Mouse (Mus musculus): ENCODE data around the gene Pparg.

The Pparg gene

DNA sequence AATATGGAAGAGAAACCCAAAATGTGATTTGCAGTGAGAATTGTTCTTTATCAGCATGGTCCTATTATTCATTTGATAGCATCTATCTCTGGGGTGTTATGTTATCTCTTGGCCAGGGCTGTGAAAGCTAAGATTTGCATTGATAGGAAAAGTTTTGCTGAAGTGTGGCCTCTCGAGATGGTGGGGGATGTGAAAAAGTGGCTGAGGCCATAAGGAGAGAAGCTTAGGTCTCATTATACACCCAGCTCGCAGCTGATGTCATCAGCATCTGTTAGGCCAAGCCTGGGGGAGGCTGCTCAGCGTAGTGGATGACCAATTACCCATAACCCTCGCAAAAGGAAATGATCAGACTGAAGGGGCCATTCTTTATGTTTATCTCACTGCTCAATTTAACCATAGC, 105.1 kb downstream of the Pparg start:
- DNase-seq, result no peak

DNA sequence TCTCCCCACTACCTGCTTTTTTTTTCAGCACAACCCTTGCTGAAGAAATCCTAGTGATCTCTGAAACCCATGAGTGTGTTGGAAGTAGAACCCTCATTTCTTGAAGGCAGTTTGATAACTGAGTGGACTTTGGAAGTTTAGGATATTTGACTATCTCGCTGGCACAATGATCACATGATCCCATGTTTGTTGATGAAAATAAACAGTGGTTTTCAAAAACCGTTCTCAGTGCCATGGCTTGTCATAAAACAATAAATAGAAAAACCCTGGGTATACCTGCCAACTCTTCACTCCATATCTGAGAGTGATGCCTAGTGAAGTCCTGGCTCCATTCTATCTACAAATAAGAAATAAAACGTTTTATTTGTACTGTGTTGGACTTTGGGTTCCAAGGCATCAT, 105.8 kb downstream of the Pparg start:
- no peak for DNase-seq

DNA sequence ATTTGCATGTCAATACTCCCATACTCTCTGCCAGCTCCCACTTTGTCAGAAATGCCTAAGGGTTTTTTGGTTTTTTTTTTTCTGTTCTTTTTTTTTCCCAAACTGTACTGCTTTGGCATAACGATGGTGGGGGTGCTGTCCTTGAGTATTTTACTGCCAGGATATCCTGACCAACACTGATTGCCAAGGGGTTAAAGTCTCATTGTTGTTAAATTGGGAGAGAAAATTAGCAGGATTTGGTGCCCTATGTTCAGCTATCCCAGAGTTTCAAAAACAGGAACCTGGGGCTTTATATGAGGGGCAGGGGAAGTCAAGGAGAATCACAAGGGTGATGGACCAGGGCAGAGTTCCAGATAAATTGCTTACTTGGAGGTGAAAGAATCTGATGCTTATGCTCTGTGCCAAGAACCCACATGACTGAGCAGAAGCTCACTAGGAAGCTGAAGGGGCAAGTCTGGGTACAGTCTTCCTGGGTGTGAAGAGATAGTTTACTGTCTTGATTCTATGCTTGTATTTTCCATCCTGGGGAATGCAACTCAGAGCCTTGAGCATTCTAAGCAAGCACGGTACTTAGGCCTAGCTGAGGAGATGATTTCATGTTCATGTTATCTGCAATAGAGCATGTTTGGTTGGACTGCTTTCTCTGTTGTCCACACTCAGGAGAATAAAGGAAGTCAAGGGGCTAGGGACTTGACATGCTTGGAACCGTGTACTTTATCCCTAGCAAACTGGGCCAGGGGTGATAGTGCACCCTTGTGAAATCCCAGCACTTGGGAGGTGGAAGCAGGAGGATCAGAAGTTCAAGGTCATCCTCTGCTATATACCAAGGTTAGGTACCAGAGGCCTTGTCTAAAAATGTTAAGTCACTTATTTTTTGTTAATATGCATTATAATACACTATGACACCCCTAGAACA, 109.2 kb downstream of the Pparg start:
- DNase-seq, result no peak

DNA sequence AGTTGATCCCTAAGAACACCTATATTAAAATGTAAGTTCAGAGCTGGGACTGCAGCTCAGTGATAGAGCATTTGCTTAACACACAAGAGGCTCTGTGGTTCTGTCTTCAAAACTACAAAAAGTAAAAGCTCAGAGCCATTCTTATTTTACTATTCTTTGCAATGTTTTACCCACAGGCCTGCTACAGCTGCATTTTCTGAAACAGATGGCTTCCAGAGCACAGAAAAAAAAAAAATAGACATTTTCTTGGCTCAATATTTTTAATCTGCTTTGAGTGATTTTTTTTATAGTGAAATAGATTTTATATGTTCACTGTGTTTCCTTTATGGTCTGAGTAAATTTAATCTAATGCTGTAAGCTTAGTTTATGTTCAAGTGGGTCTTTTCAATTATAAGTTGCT, 111.2 kb downstream of the Pparg start:
- DNase-seq, result no peak

GRCm38 (mm10) chr6:115477081-115477695, 116.4 kb downstream of the Pparg start:
- no peak for DNase-seq

- DNase-seq, result no peak
These were observed 119.2 kb downstream of the Pparg start for GRCm38 (mm10) chr6:115479963-115480321.

DNA sequence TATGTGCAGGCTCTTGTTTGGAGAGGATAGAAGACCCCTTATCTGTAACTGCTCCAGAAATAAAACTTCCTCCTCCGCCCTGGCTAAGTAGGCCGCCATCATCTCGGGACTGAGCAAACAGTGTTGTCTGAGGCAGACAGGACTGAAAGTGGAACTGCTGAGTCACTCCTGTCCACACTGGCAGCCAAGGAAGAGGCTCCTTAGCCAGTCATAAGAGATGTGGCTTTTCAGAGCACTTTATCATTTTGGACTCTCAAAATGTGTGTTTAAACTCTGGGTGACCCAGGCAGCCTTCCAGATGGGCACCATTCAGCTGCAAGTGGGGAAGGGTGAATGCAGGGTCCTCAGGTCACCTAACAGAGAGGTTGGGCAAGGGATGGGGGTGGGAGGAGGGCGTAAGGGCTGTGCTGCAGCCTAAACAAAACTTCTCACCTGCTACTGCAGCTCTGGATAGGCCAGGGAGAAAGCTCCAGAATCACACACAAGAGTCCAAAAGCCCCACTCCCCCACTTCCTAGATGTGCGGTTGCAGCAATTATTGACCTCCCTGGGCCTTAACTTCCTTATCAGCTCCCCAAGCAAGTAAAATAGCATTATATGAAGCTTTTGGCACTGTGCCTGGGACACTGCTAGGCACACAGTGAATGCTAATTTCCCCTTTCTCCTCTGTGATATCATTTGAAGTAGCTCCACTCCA, 119.7 kb downstream of the Pparg start:
- DNase-seq, result no peak

DNA sequence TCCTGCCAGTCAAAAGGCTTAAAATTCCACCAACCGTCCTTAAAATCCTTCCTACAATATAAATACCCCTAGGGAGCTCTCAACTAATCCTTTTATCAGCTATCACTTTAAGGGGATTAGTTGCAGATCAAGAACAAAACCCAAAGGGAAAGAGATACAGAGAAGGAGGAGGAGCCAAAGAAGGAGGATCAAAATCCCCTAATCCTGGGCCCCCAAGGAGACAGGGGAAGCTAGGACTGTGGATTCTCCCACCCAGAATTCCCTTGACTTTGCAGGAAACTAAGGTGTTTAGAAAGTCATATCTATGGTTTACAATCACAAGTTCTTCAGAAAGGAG, 120.2 kb downstream of the Pparg start:
- DNase-seq, result no peak

DNA sequence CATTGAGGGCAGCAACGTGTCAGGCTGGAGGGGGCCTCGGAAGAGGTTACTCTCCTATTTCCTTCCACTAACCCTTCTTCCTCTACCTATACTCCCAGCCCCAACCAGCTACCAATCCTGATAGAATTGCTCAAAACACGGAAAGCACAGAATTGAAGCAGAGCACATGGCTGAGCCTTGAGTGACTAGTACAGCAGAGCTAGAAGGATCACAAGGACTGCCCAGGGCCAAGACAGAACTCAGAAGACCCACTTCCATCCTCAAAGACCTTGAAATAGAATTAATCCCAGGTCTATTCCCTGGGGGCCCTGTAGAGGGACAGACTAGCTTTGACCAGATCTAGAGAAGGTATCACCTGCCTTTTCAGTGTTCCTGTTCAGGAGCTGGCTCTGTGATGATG, 120.9 kb downstream of the Pparg start:
- no peak for DNase-seq

DNA sequence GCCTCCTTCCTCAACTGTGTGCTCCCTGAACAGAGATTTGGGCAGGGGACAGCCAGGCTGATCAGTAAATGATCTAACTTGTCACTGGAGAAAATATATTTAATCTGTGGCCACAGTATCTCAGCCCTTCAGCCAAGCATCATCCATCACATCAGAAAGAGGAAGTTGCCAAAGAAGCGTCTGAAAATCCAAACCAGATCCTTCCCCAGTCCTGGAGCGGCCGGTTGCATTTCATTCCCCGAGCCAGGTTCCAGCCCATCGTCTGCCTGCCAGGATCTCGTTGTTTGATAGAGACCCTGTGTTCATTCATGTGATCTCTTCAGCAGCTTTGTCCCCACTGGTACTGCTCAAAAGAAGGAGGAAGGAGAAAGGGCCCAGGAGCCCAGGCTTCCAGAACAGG, 124.9 kb downstream of the Pparg start:
- DNase-seq, result no peak

GRCm38 (mm10) chr6:115489831-115490230, 129.1 kb downstream of the Pparg start:
- no peak for DNase-seq

DNA sequence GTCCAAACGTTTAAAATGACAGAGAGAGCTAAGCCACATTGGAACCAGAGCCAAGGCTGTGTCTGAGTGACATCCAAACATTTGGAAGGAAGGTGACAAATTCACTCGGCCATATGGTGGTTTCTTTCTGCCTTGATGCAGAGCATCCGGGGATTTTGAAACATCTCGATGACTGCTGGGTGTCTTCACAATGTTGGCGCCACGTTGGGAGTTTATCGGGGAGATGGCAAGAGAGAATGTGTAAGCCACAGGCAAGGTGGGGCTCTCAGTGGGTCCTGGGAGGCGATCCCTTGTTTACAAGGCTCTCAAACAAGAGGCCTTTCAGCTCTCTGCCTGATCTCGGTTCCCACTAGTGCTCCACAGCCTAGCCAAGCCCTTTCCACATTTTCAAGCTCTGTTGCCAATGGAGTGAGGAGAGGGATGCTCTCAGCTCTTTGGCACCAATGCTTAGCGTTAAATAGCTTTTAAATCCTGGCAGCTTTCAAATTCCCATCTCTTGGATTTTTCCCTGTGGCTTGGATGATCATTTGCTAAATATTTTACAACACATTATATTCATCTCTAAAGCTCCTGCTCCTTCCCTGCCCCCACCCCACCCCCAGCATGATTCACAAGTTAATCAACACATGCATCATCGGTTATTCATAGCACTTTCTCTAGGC, 132.3 kb downstream of the Pparg start:
- no peak for DNase-seq

- DNase-seq, result no peak
These were observed 133.1 kb downstream of the Pparg start for GRCm38 (mm10) chr6:115493824-115494223.

DNA sequence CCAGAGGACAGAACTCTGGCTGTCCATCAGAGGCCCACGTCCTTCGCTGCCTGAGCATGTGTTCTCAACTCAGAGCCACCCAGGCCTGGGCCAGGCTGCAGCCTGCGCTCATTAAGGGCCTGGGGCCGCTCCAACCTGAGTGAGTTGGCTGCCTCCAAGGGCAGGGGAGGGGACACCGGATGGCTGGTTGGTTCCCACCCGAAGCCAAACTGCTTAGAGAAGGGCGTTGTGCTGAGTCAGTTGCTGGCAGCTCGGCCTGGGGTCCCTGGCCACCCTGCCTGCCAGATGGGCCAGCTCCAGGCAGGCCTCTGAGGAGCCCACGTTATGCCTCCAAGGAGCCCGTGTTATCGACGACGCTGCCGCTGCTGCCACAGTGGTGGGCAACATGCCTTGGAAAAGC, 138.8 kb downstream of the Pparg start:
- DNase-seq, result no peak

DNA sequence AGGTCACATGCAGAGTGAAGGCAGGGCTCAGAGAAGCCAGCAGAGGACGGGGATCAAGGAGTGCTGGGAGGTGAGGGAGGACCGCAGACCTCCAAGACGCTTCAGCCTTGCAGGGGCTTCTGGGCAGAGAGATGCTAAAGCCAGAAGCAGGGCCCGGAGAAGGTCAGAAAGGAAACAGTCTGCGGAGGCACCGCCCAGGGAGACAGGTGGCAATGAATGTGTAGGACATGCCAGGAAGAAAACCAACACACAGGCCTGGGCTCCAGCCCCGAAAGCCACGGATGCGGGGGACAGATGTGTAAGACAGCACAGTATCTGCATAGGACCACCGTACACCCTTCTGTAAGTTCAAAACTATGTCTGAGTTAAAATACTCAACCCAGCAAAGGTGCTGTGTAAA, 139.5 kb downstream of the Pparg start:
- no peak for DNase-seq

- no peak for DNase-seq
These were observed 140.4 kb downstream of the Pparg start for GRCm38 (mm10) chr6:115501131-115501530.

- no peak for DNase-seq
These were observed 142.3 kb downstream of the Pparg start for GRCm38 (mm10) chr6:115503038-115503437.

DNA sequence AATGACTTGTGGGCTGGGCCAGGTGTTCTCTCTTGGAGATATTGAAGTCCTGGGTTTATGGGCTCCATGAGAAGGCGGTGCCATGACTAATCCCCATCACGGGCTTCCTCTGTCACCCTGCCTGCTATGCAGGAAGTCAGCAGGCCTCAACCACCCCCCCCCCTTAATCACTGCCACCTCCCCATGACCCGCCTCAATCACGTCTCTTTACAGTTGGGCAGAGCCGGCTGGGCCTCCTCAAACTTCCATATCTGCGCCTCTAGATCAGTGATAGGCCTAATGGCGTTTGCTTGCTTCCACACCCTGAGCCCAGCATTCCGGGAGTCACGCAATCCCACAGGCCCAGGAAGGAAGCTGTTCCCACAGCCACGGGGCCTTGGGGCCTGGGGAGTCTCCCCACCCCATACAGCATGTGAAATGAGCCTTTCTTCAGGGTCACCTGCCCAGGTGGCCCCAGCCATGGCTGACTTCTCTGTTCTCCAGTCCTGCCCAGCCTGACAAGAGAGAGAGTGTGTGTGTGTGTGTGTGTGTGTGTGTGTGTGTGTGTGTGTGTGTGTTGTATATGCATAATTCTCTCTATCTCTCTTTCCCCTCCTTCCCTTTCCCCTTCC, 142.9 kb downstream of the Pparg start:
- no peak for DNase-seq

GRCm38 (mm10) chr6:115504160-115504558, 143.4 kb downstream of the Pparg start:
- no peak for DNase-seq

GRCm38 (mm10) chr6:115504915-115505314, 144.2 kb downstream of the Pparg start:
- no peak for DNase-seq

DNA sequence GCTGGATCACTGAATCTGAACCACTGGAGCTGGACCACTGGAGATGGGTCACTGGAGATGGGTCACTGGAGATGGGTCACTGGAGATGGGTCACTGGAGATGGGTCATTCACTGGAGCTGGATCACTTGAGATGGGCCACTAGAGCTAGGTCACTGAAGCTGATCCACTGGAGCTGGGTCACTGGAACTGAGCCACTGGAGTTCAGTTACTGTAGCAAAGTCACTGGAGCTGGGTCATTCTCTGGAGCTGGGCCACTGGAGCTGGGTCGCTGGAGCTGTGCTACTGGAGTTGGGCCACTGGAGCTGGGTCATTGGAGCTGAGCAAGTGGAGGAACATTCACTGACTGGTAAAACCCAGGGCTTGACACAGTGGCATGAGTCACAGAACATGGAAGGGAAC, 145.7 kb downstream of the Pparg start:
- DNase-seq, result no peak

- no peak for DNase-seq
These were observed 150.7 kb downstream of the Pparg start for GRCm38 (mm10) chr6:115511447-115511846.

DNA sequence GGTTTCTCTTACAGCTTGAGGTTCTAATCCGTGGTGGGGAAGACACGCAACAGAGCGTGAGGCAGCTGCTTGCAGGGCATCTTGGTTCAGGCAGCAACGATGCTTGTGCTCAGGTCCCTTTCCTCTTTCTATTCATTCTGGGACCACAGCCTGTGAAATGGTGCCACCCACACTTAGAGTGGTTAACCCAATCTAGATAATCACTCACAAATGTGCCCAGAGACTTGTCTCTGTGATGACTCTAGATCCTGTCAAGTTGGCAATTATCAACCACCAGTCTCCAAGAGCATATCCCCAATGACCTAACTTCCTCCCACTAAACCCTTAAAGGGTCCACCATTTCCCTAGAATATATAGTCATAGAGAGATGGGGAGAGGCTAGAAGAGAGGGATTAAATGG, 152.5 kb downstream of the Pparg start:
- no peak for DNase-seq
